Mouse (Mus musculus): ENCODE results near the gene Ralgps1. TPM values are rescaled to one million over a fixed set of nuclear protein-coding genes. Genes with fewer than 3 reads are reported as not detected.

Gene Ralgps1
- total and polyA plus RNA-seq, 3 experiments, result 0.62 to 2.1 (median 1.5) TPM

DNA sequence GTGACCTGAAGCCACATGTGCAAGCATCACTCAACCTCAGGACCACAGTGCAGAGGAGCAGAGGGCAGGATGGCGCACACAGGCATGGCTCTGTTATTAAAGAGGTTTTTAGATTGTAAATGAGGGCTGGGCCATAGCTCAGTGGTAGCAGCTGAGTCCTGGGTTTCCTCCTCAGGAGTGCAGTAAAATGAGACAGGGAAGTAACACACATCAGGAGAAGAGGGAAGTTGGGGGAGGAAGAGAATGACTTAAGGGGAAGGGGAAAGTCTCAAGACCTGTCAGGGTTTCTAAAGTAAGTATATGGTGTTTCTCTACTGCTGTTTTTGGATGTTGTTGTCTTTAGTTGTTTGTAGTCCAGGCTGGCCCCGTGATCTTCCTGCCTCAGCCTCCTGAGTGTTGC is 232.8 kb downstream of the Ralgps1 start:
- Histone ChIP-seq H3K36me3 (replicated peaks in 1 of 2; ENCODE audit: control insufficient read depth in 1 of 2, insufficient read depth in 1 of 2, low read length in 1 of 2) (no peaks in the 10 kb centered on the region), H3K27me3 (replicated peaks) (peaks cover 3% of the 10 kb centered on the region), H3K27ac (ENCODE audit: insufficient read depth, low read depth) (no peak overlapping the region), H3K79me2 (replicated peaks; ENCODE audit: control insufficient read depth, extremely low read depth, insufficient read depth, poor library complexity, severe bottlenecking) (no peaks in the 10 kb centered on the region), H3K4me1 (ENCODE audit: control insufficient read depth in 1 of 2, insufficient read depth in 2 of 2) (0 out of 4 replicates have a peak, but pooled peaks cover 0 to 5% of the 10 kb centered on the region in 2 experiments), H3K4me3 (replicated peaks in 1 of 3; ENCODE audit: low read depth in 2 of 3, low read length in 2 of 3, poor library complexity in 1 of 3) (no peak overlapping the region), H3K9me3 (replicated peaks; ENCODE audit: low read length) (no peaks in the 10 kb centered on the region), H3K9ac (ENCODE audit: insufficient read depth, low read depth) (no peak overlapping the region), H3K4me2 (ENCODE audit: insufficient read depth, low read depth, poor library complexity, severe bottlenecking) (no peak overlapping the region)
- in situ Hi-C loops (cut with MboI; ENCODE audit: low pct_ligation_motif_present, low pct_unique_long_range_greater_than_20kb, low sequenced_read_pairs) (no loop called here), dilution Hi-C loops (cut with MboI; ENCODE audit: extremely low pct_ligation_motif_present, extremely low pct_unique_long_range_greater_than_20kb, low sequenced_read_pairs) (no loop called here)
- no peak for TF ChIP-seq USF2 (conservative IDR thresholded peaks at IDR 0.05; ENCODE audit: low read depth, low read length)
- no peak for TF ChIP-seq NRF1 (IDR thresholded peaks at IDR 0.05; ENCODE audit: low read depth, low read length)
- no peak for TF ChIP-seq POLR2A (IDR thresholded peaks at IDR 0.05; ENCODE audit: low read depth, low read length)
- TF ChIP-seq ZMIZ1 (IDR thresholded peaks at IDR 0.05; ENCODE audit: low read depth, low read length), result no peak
- TF ChIP-seq USF1 (IDR thresholded peaks at IDR 0.05; ENCODE audit: low read depth, low read length), result no peak
- no peak for TF ChIP-seq PAX5 (IDR thresholded peaks at IDR 0.05; ENCODE audit: low read length)
- TF ChIP-seq ETS1 (conservative IDR thresholded peaks at IDR 0.05; ENCODE audit: low read depth, low read length), result no peak
- TF ChIP-seq MEF2A (IDR thresholded peaks at IDR 0.05; ENCODE audit: borderline replicate concordance, low read depth, low read length), result no peak
- TF ChIP-seq TCF12 (IDR thresholded peaks at IDR 0.05; ENCODE audit: low read depth, low read length), result no peak
- TF ChIP-seq RAD21 (IDR thresholded peaks at IDR 0.05; ENCODE audit: low read depth, low read length), result no peak
- TF ChIP-seq RCOR1 (conservative IDR thresholded peaks at IDR 0.05; ENCODE audit: low read depth, low read length), result no peak
- no peak for TF ChIP-seq BHLHE40 (IDR thresholded peaks at IDR 0.05; ENCODE audit: low read depth, low read length)
- no peak for TF ChIP-seq ELF1 (IDR thresholded peaks at IDR 0.05; ENCODE audit: low read depth, low read length)
- no peak for TF ChIP-seq MAZ (IDR thresholded peaks at IDR 0.05; ENCODE audit: low read depth, low read length)
- no peak for TF ChIP-seq NELFE (IDR thresholded peaks at IDR 0.05; ENCODE audit: low read depth, low read length)
- no peak for TF ChIP-seq MAX (IDR thresholded peaks at IDR 0.05; ENCODE audit: low read length)
- no peak for TF ChIP-seq JUN (IDR thresholded peaks at IDR 0.05; ENCODE audit: insufficient read depth, low read depth, low read length)
- TF ChIP-seq UBTF (IDR thresholded peaks at IDR 0.05; ENCODE audit: low read depth, low read length), result no peak
- DNase-seq (ENCODE audit: extremely low read depth), result no peak

DNA sequence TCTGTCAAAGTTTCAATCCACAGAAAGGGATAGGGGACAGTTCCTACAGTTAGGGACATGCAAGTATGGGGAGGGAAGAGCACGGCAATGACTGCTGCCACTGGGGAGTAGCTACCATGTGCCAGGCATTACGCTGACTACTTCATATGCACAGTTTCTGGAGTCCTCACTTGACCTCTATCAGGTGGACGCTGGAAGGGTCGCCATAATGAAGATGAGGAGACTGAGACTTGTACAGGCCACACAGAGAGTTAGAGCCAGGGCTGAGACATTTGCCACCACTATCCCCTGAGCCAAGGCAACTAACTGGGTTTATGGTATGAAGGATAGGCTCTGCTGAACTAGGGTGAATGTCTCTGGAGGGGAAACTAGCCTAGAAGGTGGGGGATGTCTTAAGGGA is 233.6 kb downstream of the Ralgps1 start:
- Histone ChIP-seq H3K4me1 (ENCODE audit: control insufficient read depth in 1 of 2, insufficient read depth in 2 of 2) (0 out of 4 replicates have a peak, but pooled peaks cover 0 to 5% of the 10 kb centered on the region in 2 experiments), H3K9me3 (replicated peaks; ENCODE audit: low read length) (no peaks in the 10 kb centered on the region), H3K36me3 (replicated peaks in 1 of 2; ENCODE audit: control insufficient read depth in 1 of 2, insufficient read depth in 1 of 2, low read length in 1 of 2) (no peaks in the 10 kb centered on the region), H3K27me3 (replicated peaks) (peaks cover 8% of the 10 kb centered on the region), H3K9ac (ENCODE audit: insufficient read depth, low read depth) (no peak overlapping the region), H3K4me3 (replicated peaks in 1 of 3; ENCODE audit: low read depth in 2 of 3, low read length in 2 of 3, poor library complexity in 1 of 3) (no peak overlapping the region), H3K4me2 (ENCODE audit: insufficient read depth, low read depth, poor library complexity, severe bottlenecking) (no peak overlapping the region), H3K79me2 (replicated peaks; ENCODE audit: control insufficient read depth, extremely low read depth, insufficient read depth, poor library complexity, severe bottlenecking) (no peaks in the 10 kb centered on the region), H3K27ac (ENCODE audit: insufficient read depth, low read depth) (no peak overlapping the region)
- dilution Hi-C loops (cut with MboI; ENCODE audit: extremely low pct_ligation_motif_present, extremely low pct_unique_long_range_greater_than_20kb, low sequenced_read_pairs), result no loop called here
- no peak for DNase-seq (ENCODE audit: extremely low read depth)
- in situ Hi-C loops (cut with MboI; ENCODE audit: low pct_ligation_motif_present, low pct_unique_long_range_greater_than_20kb, low sequenced_read_pairs), result no loop called here
- TF ChIP-seq TCF12 (IDR thresholded peaks at IDR 0.05; ENCODE audit: low read depth, low read length), result no peak
- no peak for TF ChIP-seq ELF1 (IDR thresholded peaks at IDR 0.05; ENCODE audit: low read depth, low read length)
- TF ChIP-seq ZNF384 (IDR thresholded peaks at IDR 0.05; ENCODE audit: low read depth, low read length), result no peak
- no peak for TF ChIP-seq ZC3H11A (IDR thresholded peaks at IDR 0.05; ENCODE audit: low read depth, low read length)
- TF ChIP-seq CTCF (conservative IDR thresholded peaks at IDR 0.05 in 1 of 2, IDR thresholded peaks at IDR 0.05 in 1 of 2; ENCODE audit: low read depth in 2 of 2, low read length in 2 of 2), result no peak
- TF ChIP-seq MEF2A (IDR thresholded peaks at IDR 0.05; ENCODE audit: borderline replicate concordance, low read depth, low read length), result no peak
- no peak for TF ChIP-seq GABPA (IDR thresholded peaks at IDR 0.05; ENCODE audit: insufficient replicate concordance, low read depth, low read length)
- no peak for TF ChIP-seq MAZ (IDR thresholded peaks at IDR 0.05; ENCODE audit: low read depth, low read length)
- TF ChIP-seq MAX (IDR thresholded peaks at IDR 0.05; ENCODE audit: low read length), result no peak
- no peak for TF ChIP-seq RCOR1 (conservative IDR thresholded peaks at IDR 0.05; ENCODE audit: low read depth, low read length)
- TF ChIP-seq CHD2 (IDR thresholded peaks at IDR 0.05; ENCODE audit: low read length), result no peak
- TF ChIP-seq POLR2AphosphoS2 (IDR thresholded peaks at IDR 0.05; ENCODE audit: low read depth, low read length), result no peak
- no peak for TF ChIP-seq JUND (conservative IDR thresholded peaks at IDR 0.05; ENCODE audit: low read depth, low read length)
- TF ChIP-seq KAT2A (IDR thresholded peaks at IDR 0.05; ENCODE audit: insufficient replicate concordance, low read length), result no peak
- no peak for TF ChIP-seq JUN (IDR thresholded peaks at IDR 0.05; ENCODE audit: insufficient read depth, low read depth, low read length)
- no peak for TF ChIP-seq IRF4 (IDR thresholded peaks at IDR 0.05; ENCODE audit: low read depth, low read length)
- no peak for TF ChIP-seq E2F4 (IDR thresholded peaks at IDR 0.05; ENCODE audit: insufficient replicate concordance, low read depth, low read length)
- no peak for TF ChIP-seq SMC3 (IDR thresholded peaks at IDR 0.05; ENCODE audit: low read depth, low read length)
- no peak for TF ChIP-seq TBP (conservative IDR thresholded peaks at IDR 0.05; ENCODE audit: low read depth, low read length)

All from CH12.LX (cell line).